Mouse (Mus musculus) neural tube, embryonic 11.5 days (tissue): ENCODE results near the gene Slc29a4. TPM values are rescaled to one million over a fixed set of nuclear protein-coding genes. Genes with fewer than 3 reads are reported as not detected.

Source experiments
- ATAC-seq: fragments of 200-750 bp; cut with Nextera tagmentation; 2 replicates; pipeline ENCODE4 v1.8.0; 2017; ENCODE audit warnings: moderate number of reproducible peaks, mild to moderate bottlenecking, moderate TSS enrichment, moderate library complexity; ENCODE audit not compliant: insufficient read depth, low FRiP score, low TSS enrichment
- DNase-seq: peaks from one replicate; pipeline ENCODE4 v3.0.0-alpha.2; 2015; ENCODE audit warnings: low spot score
- H3K27ac ChIP-seq: fragments of 300-500 bp; sonication (generic); 2 replicates; pipeline ENCODE4 v1.5.1; 2014; ENCODE audit warnings: low read depth, mild to moderate bottlenecking, low read length
- H3K27me3 ChIP-seq: fragments of 300-500 bp; sonication (generic); 2 replicates; pipeline ENCODE4 v1.6.1; 2014; ENCODE audit warnings: mild to moderate bottlenecking, low read length, mixed read lengths; ENCODE audit not compliant: control insufficient read depth, insufficient read depth
- H3K36me3 ChIP-seq: fragments of 300-500 bp; sonication (generic); 2 replicates; pipeline ENCODE4 v1.6.1; 2014; ENCODE audit warnings: mild to moderate bottlenecking, low read length, moderate library complexity, mixed read lengths; ENCODE audit not compliant: control insufficient read depth, insufficient read depth
- H3K4me1 ChIP-seq: fragments of 300-500 bp; sonication (generic); 2 replicates; pipeline ENCODE4 v1.6.1; 2014; ENCODE audit warnings: low read length, mixed read lengths; ENCODE audit not compliant: control insufficient read depth, insufficient read depth
- H3K4me2 ChIP-seq: fragments of 300-500 bp; sonication (generic); 2 replicates; pipeline ENCODE4 v1.6.1; 2014; ENCODE audit warnings: low read depth, mild to moderate bottlenecking, moderate library complexity
- H3K4me3 ChIP-seq: fragments of 300-500 bp; sonication (generic); 2 replicates; pipeline ENCODE4 v1.5.1; 2014; ENCODE audit warnings: low read depth, low read length
- H3K9ac ChIP-seq: fragments of 300-500 bp; sonication (generic); 2 replicates; pipeline ENCODE4 v1.6.1; 2014; ENCODE audit warnings: mild to moderate bottlenecking, low read length
- H3K9me3 ChIP-seq: fragments of 300-500 bp; sonication (generic); 2 replicates; pipeline ENCODE4 v1.6.1; 2016; ENCODE audit warnings: low read length; ENCODE audit not compliant: control insufficient read depth
- WGBS: fragments of 180-500 bp; shearing (Covaris S2); extraction: QIAGEN DNeasy Blood & Tissue Kit; methylation state at CpG from one replicate; pipeline ENCODE4 v1.1.7; 2014; 5-methylcytosine and 5-hydroxymethylcytosine counted together
- polyA plus RNA-seq: library from polyadenylated mRNA; unstranded; fragments of >200 nt; fragmentation: Nextera tagmentation; extraction: Ambion mirVana; gene quantifications from 2 replicates; pipeline ENCODE4 v1.2.1, GENCODE M21; 2014

Slc29a4 gene
- polyA plus RNA-seq, 1 experiment from 2014 or later = 39.4 TPM

DNA sequence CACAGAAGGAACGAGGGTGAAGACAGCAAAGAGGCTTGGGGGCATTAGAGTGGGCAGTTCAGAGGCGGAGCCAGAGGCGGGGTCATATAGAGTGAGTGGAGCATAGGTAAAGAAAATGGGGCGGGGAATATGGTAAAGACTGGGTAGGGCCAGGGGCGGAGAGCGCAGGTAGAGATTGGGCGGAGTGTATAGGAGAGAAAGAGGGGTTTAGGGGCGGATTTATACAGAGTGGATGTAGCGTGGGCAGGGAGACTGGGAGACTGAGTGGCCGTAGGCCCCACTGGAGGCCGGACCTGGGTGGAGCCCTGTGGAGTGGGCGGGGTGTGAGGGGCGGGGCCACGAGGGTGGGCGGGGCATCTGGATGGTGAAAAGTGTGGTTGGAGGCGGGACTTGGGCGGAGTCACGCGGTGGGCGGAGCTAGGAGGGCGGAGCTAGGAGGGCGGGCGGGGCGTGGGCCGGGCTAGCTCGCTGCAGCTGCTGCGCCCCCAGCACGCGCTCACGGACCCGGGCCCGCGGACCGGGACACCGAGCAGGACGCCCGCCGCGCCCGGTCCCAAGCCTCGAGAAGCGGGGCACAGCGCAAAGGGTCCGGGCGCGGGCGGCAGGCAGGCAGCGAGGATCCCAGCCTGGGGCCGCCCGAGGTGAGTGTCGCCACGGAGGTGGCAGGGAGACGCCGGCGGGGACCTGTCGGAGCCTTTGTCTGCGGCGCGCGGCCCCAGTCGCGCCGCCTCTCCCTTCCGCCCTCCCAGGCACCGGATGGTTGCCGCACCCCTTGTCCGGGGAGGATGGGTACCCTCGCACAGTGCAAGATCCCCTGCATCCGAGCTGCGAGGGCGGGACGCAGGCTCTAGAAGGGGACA, 9.6 kb downstream of the Slc29a4 start:
- ATAC-seq (peak; percentile 86), DNase-seq (peak; percentile 86)
- H3K4me2 ChIP-seq = peak overlapping the region; percentile 88
- H3K27me3 ChIP-seq = peaks cover 7% of the 10 kb centered on the region
- H3K9ac ChIP-seq = peak overlapping the region; percentile 91
- peak overlapping the region; percentile 73 for H3K4me3 ChIP-seq
- WGBS = under 1% methylated on average over 50 of the region's 72 CpGs
- H3K36me3 ChIP-seq = no peaks in the 10 kb centered on the region
- no peaks in the 10 kb centered on the region for H3K9me3 ChIP-seq
- peaks cover 7% of the 10 kb centered on the region; the same call in 1 of the 2 replicates for H3K4me1 ChIP-seq
- H3K27ac ChIP-seq = no peak overlapping the region

DNA sequence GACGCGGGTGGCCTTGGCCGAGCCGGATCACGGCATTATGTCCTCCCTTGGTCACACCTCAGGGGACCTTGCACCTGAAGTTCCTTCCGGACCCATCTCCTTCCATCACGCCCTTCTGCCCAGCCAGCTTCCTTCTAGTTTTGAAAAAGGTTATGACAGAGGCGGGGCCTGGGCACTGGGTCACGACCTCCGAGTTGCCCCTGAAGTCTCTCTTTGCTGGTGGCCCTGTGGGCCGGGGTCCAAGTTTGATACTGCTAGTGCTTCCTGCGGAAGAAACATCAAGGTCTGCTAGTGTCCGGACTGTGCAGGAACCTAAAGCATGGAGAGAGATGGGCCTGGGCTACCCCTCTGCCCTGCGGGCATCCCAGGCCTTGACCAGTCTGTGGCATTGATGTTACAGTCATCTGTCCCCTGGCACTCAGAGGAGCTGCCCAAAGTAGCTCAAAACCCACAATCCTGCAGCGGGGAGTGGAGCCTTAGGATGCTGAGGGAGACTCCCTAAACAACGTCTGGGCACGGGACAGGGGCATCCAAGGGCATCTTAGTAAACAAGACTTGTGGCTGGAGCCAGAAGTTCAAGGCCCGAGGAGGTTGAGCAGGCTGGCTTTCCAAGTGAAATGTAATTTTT, 10.3 kb downstream of the Slc29a4 start:
- Histone ChIP-seq H3K9me3 (no peaks in the 10 kb centered on the region), H3K4me1 (peaks cover 7% of the 10 kb centered on the region; the same call in 1 of the 2 replicates), H3K4me2 (peak overlapping the region; percentile 88), H3K36me3 (no peaks in the 10 kb centered on the region), H3K4me3 (peak overlapping the region; percentile 73), H3K27ac (no peak overlapping the region), H3K9ac (peak overlapping the region; percentile 91), H3K27me3 (peaks cover 7% of the 10 kb centered on the region)
- no peak for ATAC-seq
- no peak for DNase-seq
- 25% methylated on average over 18 of the region's 18 CpGs for WGBS

DNA sequence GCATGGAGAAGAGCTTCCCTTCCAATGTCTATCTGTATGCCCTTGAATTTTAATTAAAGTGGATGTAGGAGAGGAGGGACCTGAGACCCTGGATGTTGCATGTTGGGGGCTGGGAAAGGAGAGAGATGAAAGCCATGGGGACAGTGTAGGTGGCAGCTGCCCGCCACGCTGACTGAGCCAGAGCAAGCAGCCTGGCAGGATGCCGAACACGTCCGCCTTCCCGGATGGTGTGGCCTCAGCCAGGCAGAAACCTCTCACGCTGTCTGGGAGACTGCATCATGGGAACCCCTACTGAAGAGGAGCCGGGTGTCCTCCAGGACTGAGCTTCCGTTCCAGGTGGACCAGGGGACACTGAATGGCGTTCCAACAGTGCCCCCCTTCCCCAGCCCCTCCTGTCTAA, 11.3 kb downstream of the Slc29a4 start:
- H3K4me3 ChIP-seq = no peak overlapping the region
- H3K9ac ChIP-seq = 0 out of 2 replicates have a peak overlapping the region, but pooled peaks have one; percentile 26
- H3K27me3 ChIP-seq = peaks cover 7% of the 10 kb centered on the region
- no peak for ATAC-seq
- no peak overlapping the region for H3K4me2 ChIP-seq
- peaks cover under 1% of the 10 kb centered on the region; the same call in 1 of the 2 replicates for H3K36me3 ChIP-seq
- 91% methylated on average over 10 of the region's 10 CpGs for WGBS
- H3K9me3 ChIP-seq = no peaks in the 10 kb centered on the region
- no peak for DNase-seq
- H3K27ac ChIP-seq = no peak overlapping the region
- H3K4me1 ChIP-seq = peaks cover 7% of the 10 kb centered on the region; the same call in 1 of the 2 replicates

GRCm38 (mm10) chr5:142707709-142708108, 15.4 kb downstream of the Slc29a4 start:
- H3K9me3 ChIP-seq = peaks cover 7% of the 10 kb centered on the region; the same call in 1 of the 2 replicates
- 91% methylated on average over 5 of the region's 5 CpGs for WGBS
- H3K4me1 ChIP-seq = peaks cover 4% of the 10 kb centered on the region; the same call in 1 of the 2 replicates
- DNase-seq (no peak), ATAC-seq (no peak)
- H3K4me2 ChIP-seq = no peak overlapping the region
- H3K27ac ChIP-seq = no peak overlapping the region
- no peak overlapping the region for H3K4me3 ChIP-seq
- H3K9ac ChIP-seq = no peak overlapping the region
- H3K36me3 ChIP-seq = peaks cover 5% of the 10 kb centered on the region; the same call in 1 of the 2 replicates
- H3K27me3 ChIP-seq = no peaks in the 10 kb centered on the region

DNA sequence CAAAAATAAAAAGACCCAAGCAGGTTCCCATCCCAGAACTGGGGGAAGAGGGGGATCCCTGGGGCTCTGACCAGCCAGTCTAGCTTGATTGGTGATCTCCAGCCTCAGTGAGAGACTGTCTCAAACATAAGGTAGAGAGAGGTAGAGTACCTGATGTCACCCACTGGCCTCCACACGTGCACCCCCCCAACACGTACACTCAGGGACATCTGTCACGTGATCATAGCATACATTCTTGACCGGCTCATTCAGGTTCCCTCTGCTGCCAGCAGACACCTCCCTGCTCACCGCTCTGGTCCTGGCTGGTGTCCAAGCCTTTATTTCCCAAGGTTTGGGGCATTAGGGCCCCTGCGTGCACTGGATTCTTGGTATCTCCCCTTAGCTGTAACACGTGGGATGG, 17.1 kb downstream of the Slc29a4 start:
- no peak overlapping the region for H3K27ac ChIP-seq
- DNase-seq (no peak), ATAC-seq (no peak)
- H3K9me3 ChIP-seq = peaks cover 7% of the 10 kb centered on the region; the same call in 1 of the 2 replicates
- no peak overlapping the region for H3K4me2 ChIP-seq
- no peak overlapping the region for H3K4me3 ChIP-seq
- 90% methylated on average over 7 of the region's 7 CpGs for WGBS
- H3K4me1 ChIP-seq = no peaks in the 10 kb centered on the region
- no peaks in the 10 kb centered on the region for H3K27me3 ChIP-seq
- peaks cover 5% of the 10 kb centered on the region; the same call in 1 of the 2 replicates for H3K36me3 ChIP-seq
- no peak overlapping the region for H3K9ac ChIP-seq

DNA sequence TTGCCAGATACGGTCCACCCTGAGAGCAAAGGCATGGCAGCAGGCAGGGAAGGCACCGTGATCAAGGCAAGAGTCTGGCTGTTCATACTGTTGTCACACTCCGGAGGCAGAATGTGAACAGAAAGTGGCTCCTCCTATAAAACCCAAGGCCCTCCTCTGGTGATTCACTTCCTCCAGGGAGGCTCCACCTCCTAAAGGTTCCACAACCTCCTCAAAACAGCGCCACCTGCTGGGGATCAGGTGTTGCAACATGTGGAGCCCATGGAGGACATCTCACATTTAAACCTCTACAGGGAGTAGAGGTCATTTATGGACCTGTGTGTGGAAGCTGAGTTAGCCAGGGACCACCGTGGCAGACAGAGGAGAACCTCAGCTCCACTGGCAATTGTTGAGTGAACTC, 20.1 kb downstream of the Slc29a4 start:
- H3K4me2 ChIP-seq = no peak overlapping the region
- H3K27me3 ChIP-seq = no peaks in the 10 kb centered on the region
- peaks cover 7% of the 10 kb centered on the region; the same call in 1 of the 2 replicates for H3K9me3 ChIP-seq
- no peak overlapping the region for H3K27ac ChIP-seq
- H3K4me3 ChIP-seq = no peak overlapping the region
- no peaks in the 10 kb centered on the region for H3K4me1 ChIP-seq
- WGBS = 83% methylated on average over 5 of the region's 5 CpGs
- DNase-seq (no peak), ATAC-seq (no peak)
- H3K36me3 ChIP-seq = peaks cover 5% of the 10 kb centered on the region; the same call in 1 of the 2 replicates
- H3K9ac ChIP-seq = no peak overlapping the region

DNA sequence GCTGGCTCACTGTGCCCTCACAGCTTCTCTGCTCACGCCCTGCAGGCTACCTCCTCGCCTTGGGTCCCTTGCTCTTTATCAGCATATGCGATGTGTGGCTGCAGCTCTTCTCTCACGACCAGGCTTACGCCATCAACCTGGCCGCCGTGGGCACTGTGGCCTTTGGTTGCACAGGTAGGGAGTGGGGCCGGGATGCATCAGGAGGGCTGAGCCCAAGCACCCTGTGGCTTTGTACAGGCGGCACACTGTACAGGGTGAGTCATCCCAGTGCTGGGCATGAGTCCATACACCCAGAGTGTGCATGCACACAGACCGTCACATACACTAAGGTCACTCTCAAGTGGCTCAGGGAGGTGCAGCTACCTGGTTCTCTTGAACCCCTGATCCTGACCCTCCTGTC, 21.7 kb downstream of the Slc29a4 start:
- 90% methylated on average over 10 of the region's 10 CpGs for WGBS
- Histone ChIP-seq H3K4me1 (no peaks in the 10 kb centered on the region), H3K27me3 (no peaks in the 10 kb centered on the region), H3K27ac (no peak overlapping the region), H3K4me3 (no peak overlapping the region), H3K9ac (no peak overlapping the region), H3K4me2 (no peak overlapping the region), H3K36me3 (peaks cover 3% of the 10 kb centered on the region; the same call in 1 of the 2 replicates), H3K9me3 (peaks cover 7% of the 10 kb centered on the region; the same call in 1 of the 2 replicates)
- DNase-seq = no peak
- ATAC-seq = no peak

- H3K4me3 ChIP-seq = no peak overlapping the region
- peaks cover 3% of the 10 kb centered on the region; the same call in 1 of the 2 replicates for H3K36me3 ChIP-seq
Measured at GRCm38 (mm10) chr5:142715059-142715458, 22.7 kb downstream of the Slc29a4 start.

More at GRCm38 (mm10) chr5:142715059-142715458, 22.7 kb downstream of the Slc29a4 start:
- Histone ChIP-seq H3K9ac (no peak overlapping the region), H3K27ac (no peak overlapping the region), H3K9me3 (peaks cover 7% of the 10 kb centered on the region; the same call in 1 of the 2 replicates), H3K4me1 (no peaks in the 10 kb centered on the region), H3K27me3 (no peaks in the 10 kb centered on the region), H3K4me2 (no peak overlapping the region)
- ATAC-seq (no peak), DNase-seq (no peak)
- 88% methylated on average over 9 of the region's 9 CpGs for WGBS
